Mouse (Mus musculus) cortical plate, adult 2 months (tissue): ENCODE data around the gene Zbtb43. TPM values are rescaled to one million over a fixed set of nuclear protein-coding genes. Genes with fewer than 3 reads are reported as not detected.

Experiments used
- H3K27ac ChIP-seq: fragments of 200-500 bp; 2 replicates; pipeline ENCODE4 v1.5.1; 2012; ENCODE audit warnings: low read length, control low read depth, inconsistent platforms; ENCODE audit not compliant: insufficient read depth
- H3K4me1 ChIP-seq: fragments of 200-500 bp; 2 replicates; pipeline ENCODE4 v1.6.1; 2011; ENCODE audit warnings: low read length; ENCODE audit not compliant: control insufficient read depth, insufficient read depth
- H3K4me3 ChIP-seq: fragments of 200-500 bp; 2 replicates; pipeline ENCODE4 v1.5.1; 2011; ENCODE audit warnings: mild to moderate bottlenecking, low read length, control low read depth; ENCODE audit not compliant: insufficient read depth
- CTCF ChIP-seq: fragments of 200-500 bp; IDR thresholded peaks from 2 replicates; pipeline ENCODE4 v1.5.1; 2011; ENCODE audit warnings: mild to moderate bottlenecking, control low read depth, low read length; ENCODE audit not compliant: insufficient read depth; ENCODE audit errors: extremely low read depth
- POLR2A ChIP-seq: fragments of 200-500 bp; IDR thresholded peaks from 2 replicates; pipeline ENCODE4 v1.6.1; 2011; ENCODE audit warnings: mild to moderate bottlenecking, low read length, control low read depth; ENCODE audit not compliant: insufficient read depth; ENCODE audit errors: extremely low read depth
- polyA plus RNA-seq: library from polyadenylated mRNA; depleted of rRNA; stranded (reverse); fragments of >200 nt; gene quantifications from 2 replicates; pipeline ENCODE4 v1.2.3, GENCODE M21; 2012; rRNA removed

Gene Zbtb43
- polyA plus RNA-seq, 1 experiment: 21.5 TPM

- no peak overlapping the region for H3K27ac ChIP-seq
- no peak overlapping the region for H3K4me3 ChIP-seq
- no peaks in the 10 kb centered on the region for H3K4me1 ChIP-seq
- TF ChIP-seq CTCF (peak; percentile 91), POLR2A (no peak)
These were observed 66.1 kb downstream of the Zbtb43 start for GRCm38 (mm10) chr2:33402236-33402635.

GRCm38 (mm10) chr2:33401217-33401616 is 67.1 kb downstream of the Zbtb43 start:
- Histone ChIP-seq H3K4me3 (no peak overlapping the region), H3K4me1 (no peaks in the 10 kb centered on the region), H3K27ac (no peak overlapping the region)
- TF ChIP-seq POLR2A (no peak), CTCF (peak; percentile 45; the same call in 1 of the 2 replicates)

DNA sequence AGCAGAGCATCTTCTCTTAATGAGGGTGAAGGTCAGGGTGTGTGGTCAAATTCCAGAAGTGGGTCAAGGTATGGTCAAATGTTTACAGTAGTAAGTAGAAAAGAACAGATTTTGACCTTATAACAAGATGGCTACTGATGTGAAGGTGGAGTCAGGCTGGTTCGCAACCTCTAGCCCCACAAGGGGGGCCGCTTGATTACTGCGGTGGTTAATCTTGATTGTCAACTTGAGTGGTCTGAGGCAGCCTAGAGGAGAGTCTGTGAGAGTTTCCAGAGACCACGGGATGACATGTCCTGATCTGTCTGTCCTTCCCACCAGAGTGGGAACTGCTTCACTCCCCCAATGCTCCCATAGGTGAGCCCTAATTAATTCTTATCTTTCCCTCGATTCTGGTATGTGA is 67.8 kb downstream of the Zbtb43 start:
- TF ChIP-seq CTCF (no peak), POLR2A (no peak)

More for the DNA sequence above, 67.8 kb downstream of the Zbtb43 start:
- Histone ChIP-seq H3K4me1 (no peaks in the 10 kb centered on the region), H3K4me3 (no peak overlapping the region), H3K27ac (no peak overlapping the region)

Other genes with a start within 250 kb of the Zbtb43 start
- gene Ralgps1, start 97.1 kb downstream of the Zbtb43 start, polyA plus RNA-seq: 66.0 and 66.6 TPM in 2 replicates
- gene Zbtb34, start 37.2 kb downstream of the Zbtb43 start, polyA plus RNA-seq: 16.2 and 17.6 TPM in 2 replicates
- gene Lmx1b, start 172.0 kb upstream of the Zbtb43 start, polyA plus RNA-seq: 0.15 and 0.23 TPM in 2 replicates